Mouse (Mus musculus): Measurements from ENCODE around the gene Nop16. TPM values are rescaled to one million over a fixed set of nuclear protein-coding genes. Genes with fewer than 3 reads are reported as not detected.

The Nop16 gene
- polyA plus RNA-seq, 1 experiment from 2014 or later: 31.0 TPM

DNA sequence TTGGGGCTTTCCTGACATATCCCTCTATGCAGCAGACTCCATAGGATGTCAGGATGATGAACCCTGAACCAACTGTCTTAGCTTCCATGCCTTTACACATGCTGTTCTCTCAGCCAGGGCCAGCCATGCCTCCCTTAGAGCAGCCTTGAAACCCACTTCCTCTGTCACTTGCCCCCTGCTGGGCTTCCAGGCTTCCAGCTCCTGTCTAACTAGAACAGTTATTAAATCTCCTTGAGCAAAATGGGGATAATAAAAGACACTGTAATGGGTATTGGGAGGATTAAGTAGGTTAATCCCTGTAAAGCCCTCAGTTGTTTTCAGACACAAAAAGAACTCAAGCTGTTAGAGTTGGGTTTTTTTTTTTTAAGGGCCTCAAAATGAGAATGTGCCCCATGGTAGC lies 13.6 kb upstream of the Nop16 start:
- H3K9me3 ChIP-seq (ENCODE audit: low read length): no peaks in the 10 kb centered on the region
- H3K27ac ChIP-seq (ENCODE audit: low read length): no peak overlapping the region
- H3K4me1 ChIP-seq (ENCODE audit: insufficient read depth, low read depth, low read length): no peaks in the 10 kb centered on the region
- no peak overlapping the region for H3K4me2 ChIP-seq (replicated peaks; ENCODE audit: low read depth, low read length)
- H3K27me3 ChIP-seq (replicated peaks; ENCODE audit: insufficient read depth, low read length): no peaks in the 10 kb centered on the region
- H3K9ac ChIP-seq (replicated peaks; ENCODE audit: low read depth): no peak overlapping the region
- no peak for ATAC-seq
- H3K4me3 ChIP-seq (ENCODE audit: low read depth, low read length): no peak overlapping the region
- H3K36me3 ChIP-seq (ENCODE audit: insufficient read depth, low read length): peaks cover 6% of the 10 kb centered on the region; the same call in 1 of the 2 replicates
- DNase-seq (ENCODE audit: low spot score): no peak
- no peak for TF ChIP-seq CTCF (IDR thresholded peaks at IDR 0.05)

DNA sequence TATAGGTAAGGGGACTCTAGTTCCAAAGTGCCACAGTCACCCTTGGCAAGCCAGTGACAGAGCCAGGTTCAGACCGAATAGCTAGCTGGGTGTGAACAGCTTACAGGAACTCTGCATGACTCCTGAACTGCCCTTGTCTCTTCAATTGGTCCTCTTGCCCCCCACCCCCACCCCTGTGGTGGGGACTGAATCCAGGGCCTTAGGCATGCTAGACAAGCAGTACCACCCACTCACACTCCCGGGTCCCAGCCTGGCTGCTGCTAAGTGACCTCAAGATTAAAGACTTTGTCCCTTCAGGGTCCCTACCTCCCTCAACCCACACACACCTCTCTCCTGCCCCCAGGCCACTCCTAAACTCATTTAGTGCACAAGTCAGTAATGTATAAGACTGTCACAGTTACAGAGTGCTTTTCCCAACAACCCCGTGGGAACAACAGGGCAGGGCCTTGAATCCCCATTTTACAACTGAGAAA lies 12.8 kb upstream of the Nop16 start:
- Histone ChIP-seq H3K36me3 (ENCODE audit: insufficient read depth, low read length) (peaks cover 6% of the 10 kb centered on the region; the same call in 1 of the 2 replicates), H3K4me1 (ENCODE audit: insufficient read depth, low read depth, low read length) (no peaks in the 10 kb centered on the region), H3K4me3 (ENCODE audit: low read depth, low read length) (no peak overlapping the region), H3K27ac (ENCODE audit: low read length) (no peak overlapping the region), H3K27me3 (replicated peaks; ENCODE audit: insufficient read depth, low read length) (no peaks in the 10 kb centered on the region), H3K9ac (replicated peaks; ENCODE audit: low read depth) (no peak overlapping the region), H3K9me3 (ENCODE audit: low read length) (no peaks in the 10 kb centered on the region), H3K4me2 (replicated peaks; ENCODE audit: low read depth, low read length) (no peak overlapping the region)
- TF ChIP-seq EP300 (IDR thresholded peaks at IDR 0.05): no peak
- TF ChIP-seq CTCF (IDR thresholded peaks at IDR 0.05): no peak
- DNase-seq (ENCODE audit: low spot score) (no peak), ATAC-seq (no peak)
- WGBS: 63% methylated on average over 3 of the region's 3 CpGs

DNA sequence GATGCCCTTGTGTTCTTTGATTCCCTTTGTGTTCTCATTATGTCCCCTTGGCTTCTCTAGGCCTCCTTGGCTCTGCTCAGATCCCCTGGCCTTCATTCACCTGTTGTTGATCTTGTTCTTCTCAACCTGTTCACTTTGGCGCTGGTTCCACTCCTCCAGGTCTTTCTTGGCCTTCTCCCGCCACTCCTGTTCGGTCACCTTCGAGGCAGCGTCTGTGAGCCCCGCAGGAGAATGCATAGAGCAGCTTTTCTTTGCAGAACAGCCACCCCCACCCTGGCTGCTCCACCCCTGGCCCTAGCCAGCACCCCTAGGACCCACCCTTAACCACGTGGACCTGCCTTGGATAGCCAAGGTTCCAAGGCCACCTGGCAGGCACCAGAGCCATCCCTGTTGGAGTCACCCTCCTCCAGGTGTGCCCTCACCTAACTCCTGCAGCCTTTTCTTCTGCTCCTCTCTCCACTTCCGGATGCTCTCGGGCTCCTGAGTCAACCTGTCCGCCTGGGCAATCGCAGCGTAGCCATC lies 8.8 kb upstream of the Nop16 start:
- TF ChIP-seq EP300 (IDR thresholded peaks at IDR 0.05): no peak
- no peak for TF ChIP-seq CTCF (IDR thresholded peaks at IDR 0.05)
- ATAC-seq: no peak

GRCm38 (mm10) chr13:54596870-54597269 lies 7.0 kb upstream of the Nop16 start:
- Histone ChIP-seq H3K4me1 (ENCODE audit: insufficient read depth, low read depth, low read length) (no peaks in the 10 kb centered on the region), H3K4me3 (ENCODE audit: low read depth, low read length) (no peak overlapping the region), H3K9me3 (ENCODE audit: low read length) (no peaks in the 10 kb centered on the region), H3K9ac (replicated peaks; ENCODE audit: low read depth) (no peak overlapping the region), H3K4me2 (replicated peaks; ENCODE audit: low read depth, low read length) (no peak overlapping the region), H3K36me3 (ENCODE audit: insufficient read depth, low read length) (0 out of 2 replicates have a peak, but pooled peaks cover 6% of the 10 kb centered on the region), H3K27me3 (replicated peaks; ENCODE audit: insufficient read depth, low read length) (no peaks in the 10 kb centered on the region), H3K27ac (ENCODE audit: low read length) (no peak overlapping the region)
- ATAC-seq: no peak
- no peak for TF ChIP-seq EP300 (IDR thresholded peaks at IDR 0.05)
- no peak for TF ChIP-seq CTCF (IDR thresholded peaks at IDR 0.05)
- DNase-seq (ENCODE audit: low spot score): no peak
- WGBS: 50% methylated on average over 5 of the region's 5 CpGs

More for the DNA sequence above, 8.8 kb upstream of the Nop16 start:
- Histone ChIP-seq H3K36me3 (ENCODE audit: insufficient read depth, low read length) (0 out of 2 replicates have a peak, but pooled peaks cover 6% of the 10 kb centered on the region), H3K9me3 (ENCODE audit: low read length) (no peaks in the 10 kb centered on the region), H3K9ac (replicated peaks; ENCODE audit: low read depth) (no peak overlapping the region), H3K27ac (ENCODE audit: low read length) (no peak overlapping the region), H3K4me2 (replicated peaks; ENCODE audit: low read depth, low read length) (no peak overlapping the region), H3K4me1 (ENCODE audit: insufficient read depth, low read depth, low read length) (no peaks in the 10 kb centered on the region), H3K27me3 (replicated peaks; ENCODE audit: insufficient read depth, low read length) (no peaks in the 10 kb centered on the region), H3K4me3 (ENCODE audit: low read depth, low read length) (no peak overlapping the region)
- DNase-seq (ENCODE audit: low spot score): no peak
- WGBS: 84% methylated on average over 12 of the region's 12 CpGs

DNA sequence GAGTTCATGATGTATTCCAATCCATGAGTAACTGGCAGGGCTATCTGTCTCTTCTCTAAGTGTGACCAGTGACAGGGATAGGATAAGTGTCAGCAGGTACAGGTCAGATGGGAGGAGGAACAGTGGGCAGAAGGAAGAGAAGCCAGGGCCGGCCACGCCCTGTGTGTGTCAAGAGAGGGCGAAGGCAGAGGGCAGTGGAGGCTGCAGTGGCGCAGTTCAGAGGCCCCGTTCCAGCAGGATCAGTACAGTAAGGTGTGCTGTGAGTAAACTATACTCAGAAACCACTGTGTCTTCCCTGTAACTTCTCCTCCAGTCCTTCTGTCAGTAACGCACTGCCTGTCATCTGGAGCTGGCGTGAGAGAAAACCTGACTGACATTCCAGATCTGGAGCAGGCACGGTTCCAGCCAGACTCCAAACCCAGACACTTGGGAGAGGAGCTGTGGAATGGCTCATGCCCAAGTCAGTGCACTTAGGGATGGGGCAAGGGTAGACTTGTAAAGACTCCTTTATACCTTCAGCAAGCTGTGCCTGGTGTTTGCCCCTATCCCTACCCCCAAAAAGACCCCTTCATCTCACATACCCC lies 6.3 kb upstream of the Nop16 start:
- Histone ChIP-seq H3K9me3 (ENCODE audit: low read length) (no peaks in the 10 kb centered on the region), H3K4me3 (ENCODE audit: low read depth, low read length) (no peak overlapping the region), H3K36me3 (ENCODE audit: insufficient read depth, low read length) (0 out of 2 replicates have a peak, but pooled peaks cover 4% of the 10 kb centered on the region), H3K27ac (ENCODE audit: low read length) (no peak overlapping the region), H3K27me3 (replicated peaks; ENCODE audit: insufficient read depth, low read length) (no peaks in the 10 kb centered on the region), H3K9ac (replicated peaks; ENCODE audit: low read depth) (no peak overlapping the region), H3K4me2 (replicated peaks; ENCODE audit: low read depth, low read length) (no peak overlapping the region), H3K4me1 (ENCODE audit: insufficient read depth, low read depth, low read length) (no peaks in the 10 kb centered on the region; the same call in 1 of the 2 replicates)
- WGBS: 68% methylated on average over 8 of the region's 8 CpGs
- DNase-seq (ENCODE audit: low spot score): no peak
- TF ChIP-seq EP300 (IDR thresholded peaks at IDR 0.05): no peak
- TF ChIP-seq CTCF (IDR thresholded peaks at IDR 0.05): no peak
- ATAC-seq: no peak

DNA sequence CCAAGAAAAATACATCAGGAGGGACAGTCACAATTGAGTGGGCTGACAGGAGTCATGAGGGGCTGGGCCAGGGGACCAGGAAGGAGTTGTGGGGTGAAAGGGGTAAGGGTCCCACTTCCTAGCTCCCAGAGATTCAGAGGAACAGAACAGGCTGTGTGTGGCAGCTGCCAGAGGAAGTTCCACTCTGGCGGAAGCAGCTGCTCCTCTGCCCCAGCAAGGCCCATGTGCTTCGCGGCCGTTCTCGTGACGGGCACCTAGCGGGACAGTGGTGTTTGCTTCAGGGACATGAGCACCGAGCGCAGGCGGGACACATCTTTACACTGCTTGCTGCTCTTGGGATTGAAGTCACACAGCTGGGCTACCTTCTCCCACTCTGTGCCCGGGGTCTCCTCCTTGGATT lies 3.7 kb upstream of the Nop16 start:
- DNase-seq (ENCODE audit: low spot score) (no peak), ATAC-seq (no peak)
- peaks cover 4% of the 10 kb centered on the region; the same call in 1 of the 2 replicates for H3K4me1 ChIP-seq (ENCODE audit: insufficient read depth, low read depth, low read length)
- H3K4me3 ChIP-seq (ENCODE audit: low read depth, low read length): no peak overlapping the region
- 0 out of 2 replicates have a peak, but pooled peaks cover 4% of the 10 kb centered on the region for H3K36me3 ChIP-seq (ENCODE audit: insufficient read depth, low read length)
- TF ChIP-seq CTCF (IDR thresholded peaks at IDR 0.05) (no peak), EP300 (IDR thresholded peaks at IDR 0.05) (no peak)
- no peaks in the 10 kb centered on the region for H3K27me3 ChIP-seq (replicated peaks; ENCODE audit: insufficient read depth, low read length)
- no peak overlapping the region for H3K9ac ChIP-seq (replicated peaks; ENCODE audit: low read depth)
- H3K27ac ChIP-seq (ENCODE audit: low read length): no peak overlapping the region
- H3K4me2 ChIP-seq (replicated peaks; ENCODE audit: low read depth, low read length): no peak overlapping the region
- WGBS: 90% methylated on average over 11 of the region's 11 CpGs
- H3K9me3 ChIP-seq (ENCODE audit: low read length): no peaks in the 10 kb centered on the region

Measured in lung, postnatal 0 days (tissue).